Mouse (Mus musculus) right cerebral cortex, adult 2 months (tissue): ENCODE results near the gene Sulf2.

Source experiments
- DNase-seq, 2 experiments: peaks; one replicate each; pipeline ENCODE4 v3.0.0; 2021 to 2022; ENCODE audit warnings: low spot score in 2 of 2

Gene Sulf2

GRCm38 (mm10) chr2:166119992-166120391 is 35.5 kb downstream of the Sulf2 start:
- DNase-seq: no peak

GRCm38 (mm10) chr2:166116704-166117103 is 38.8 kb downstream of the Sulf2 start:
- DNase-seq: no peak

- DNase-seq: no peak
These were observed 39.2 kb downstream of the Sulf2 start for GRCm38 (mm10) chr2:166116278-166116608.

GRCm38 (mm10) chr2:166115571-166116277 is 39.7 kb downstream of the Sulf2 start:
- DNase-seq: no peak

- DNase-seq: no peak
These were observed 42.5 kb downstream of the Sulf2 start for GRCm38 (mm10) chr2:166112986-166113385.

GRCm38 (mm10) chr2:166111831-166112250 is 43.6 kb downstream of the Sulf2 start:
- DNase-seq: no peak

- no peak for DNase-seq
These were observed 44.2 kb downstream of the Sulf2 start for GRCm38 (mm10) chr2:166111238-166111637.

- no peak for DNase-seq
These were observed 44.7 kb downstream of the Sulf2 start for GRCm38 (mm10) chr2:166110764-166111163.

- DNase-seq: peak; percentile 90 to 91
These were observed 47.1 kb downstream of the Sulf2 start for GRCm38 (mm10) chr2:166108326-166108725.

GRCm38 (mm10) chr2:166107911-166108310 is 47.6 kb downstream of the Sulf2 start:
- peak in 1 of 2 experiments; percentile 20 for DNase-seq

GRCm38 (mm10) chr2:166106631-166107030 is 48.8 kb downstream of the Sulf2 start:
- DNase-seq: no peak

GRCm38 (mm10) chr2:166105911-166106310 is 49.6 kb downstream of the Sulf2 start:
- no peak for DNase-seq

GRCm38 (mm10) chr2:166102893-166103292 is 52.6 kb downstream of the Sulf2 start:
- DNase-seq: no peak

GRCm38 (mm10) chr2:166100309-166101262 is 54.9 kb downstream of the Sulf2 start:
- DNase-seq: peak; percentile 53 to 58

GRCm38 (mm10) chr2:166098292-166098933 is 57.0 kb downstream of the Sulf2 start:
- DNase-seq: no peak

- DNase-seq: no peak
These were observed 57.8 kb downstream of the Sulf2 start for GRCm38 (mm10) chr2:166097443-166098291.

GRCm38 (mm10) chr2:166096834-166097233 is 58.6 kb downstream of the Sulf2 start:
- DNase-seq: no peak

GRCm38 (mm10) chr2:166096300-166096699 is 59.2 kb downstream of the Sulf2 start:
- DNase-seq: no peak

- no peak for DNase-seq
These were observed 63.1 kb downstream of the Sulf2 start for GRCm38 (mm10) chr2:166092412-166092811.

- DNase-seq: no peak
These were observed 63.9 kb downstream of the Sulf2 start for GRCm38 (mm10) chr2:166091599-166091998.

- DNase-seq: no peak
These were observed 65.3 kb downstream of the Sulf2 start for GRCm38 (mm10) chr2:166090131-166090581.
